Mouse (Mus musculus): Measurements from ENCODE around the gene Arsg. TPM values are rescaled to one million over a fixed set of nuclear protein-coding genes. Genes with fewer than 3 reads are reported as not detected.

Gene Arsg
- polyA plus RNA-seq, 1 experiment from 2014 or later = 2.7 TPM

DNA sequence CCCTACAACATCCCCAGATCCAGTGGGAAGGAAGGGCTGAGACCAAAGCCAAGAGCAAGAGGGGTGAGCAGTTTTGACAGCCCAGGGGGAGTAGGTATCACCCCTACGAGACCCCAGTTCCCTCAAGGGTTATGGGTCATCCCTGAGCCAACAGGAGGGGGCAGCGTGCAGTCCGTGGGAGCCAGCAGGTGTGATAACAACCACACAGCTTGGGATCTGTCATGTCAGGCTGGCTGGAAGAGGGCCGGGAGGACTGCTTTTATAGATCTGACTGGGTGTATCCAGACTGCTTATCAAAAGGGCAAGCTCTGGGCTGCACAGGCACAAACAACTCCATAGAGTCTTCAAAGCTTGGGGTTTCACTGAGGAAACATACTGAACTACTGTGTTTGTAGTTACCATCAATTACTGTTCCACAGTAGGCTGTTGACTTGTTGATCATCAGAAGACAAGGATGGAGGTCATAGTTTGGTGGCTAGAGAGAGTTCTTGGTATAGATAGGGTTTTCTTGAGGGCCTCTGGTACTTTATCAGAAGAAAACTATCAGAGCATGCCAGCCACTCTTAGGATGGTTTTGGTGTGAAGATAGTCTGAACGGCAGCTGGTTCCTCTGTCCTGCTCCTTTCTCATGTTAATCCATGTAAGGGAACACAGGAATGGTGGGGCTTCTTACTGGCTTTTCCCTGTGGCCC, 76.6 kb downstream of the Arsg start:
- Histone ChIP-seq H3K27ac (ENCODE audit: low read depth, low read length) (no peak overlapping the region), H3K4me1 (replicated peaks; ENCODE audit: control insufficient read depth, insufficient read depth, low read length) (no peaks in the 10 kb centered on the region), H3K4me3 (ENCODE audit: low read depth, low read length) (no peak overlapping the region), H3K9ac (ENCODE audit: low read length) (no peak overlapping the region), H3K36me3 (ENCODE audit: control insufficient read depth, insufficient read depth, low read length) (no peaks in the 10 kb centered on the region), H3K27me3 (ENCODE audit: control insufficient read depth, insufficient read depth, low read length) (no peaks in the 10 kb centered on the region), H3K4me2 (ENCODE audit: low read depth, low read length, severe bottlenecking) (no peak overlapping the region), H3K9me3 (ENCODE audit: control insufficient read depth, low read length) (no peaks in the 10 kb centered on the region)
- WGBS = 80% methylated on average over 5 of the region's 5 CpGs
- ATAC-seq (replicated peaks; ENCODE audit: low FRiP score) (no peak), DNase-seq (ENCODE audit: low spot score) (no peak)

- DNase-seq (ENCODE audit: low spot score) (no peak), ATAC-seq (replicated peaks; ENCODE audit: low FRiP score) (no peak)
- 78% methylated on average over 4 of the region's 4 CpGs for WGBS
- H3K4me1 ChIP-seq (replicated peaks; ENCODE audit: control insufficient read depth, insufficient read depth, low read length) = no peaks in the 10 kb centered on the region
- H3K9ac ChIP-seq (ENCODE audit: low read length) = no peak overlapping the region
- no peak overlapping the region for H3K4me3 ChIP-seq (ENCODE audit: low read depth, low read length)
- H3K36me3 ChIP-seq (ENCODE audit: control insufficient read depth, insufficient read depth, low read length) = no peaks in the 10 kb centered on the region
- no peak overlapping the region for H3K27ac ChIP-seq (ENCODE audit: low read depth, low read length)
- H3K27me3 ChIP-seq (ENCODE audit: control insufficient read depth, insufficient read depth, low read length) = no peaks in the 10 kb centered on the region
- no peak overlapping the region for H3K4me2 ChIP-seq (ENCODE audit: low read depth, low read length, severe bottlenecking)
- no peaks in the 10 kb centered on the region for H3K9me3 ChIP-seq (ENCODE audit: control insufficient read depth, low read length)
Observed at GRCm38 (mm10) chr11:109553921-109554320, 80.7 kb downstream of the Arsg start.

GRCm38 (mm10) chr11:109554443-109554842, 81.3 kb downstream of the Arsg start:
- Histone ChIP-seq H3K27me3 (ENCODE audit: control insufficient read depth, insufficient read depth, low read length) (no peaks in the 10 kb centered on the region), H3K36me3 (ENCODE audit: control insufficient read depth, insufficient read depth, low read length) (no peaks in the 10 kb centered on the region), H3K9me3 (ENCODE audit: control insufficient read depth, low read length) (no peaks in the 10 kb centered on the region), H3K4me3 (ENCODE audit: low read depth, low read length) (no peak overlapping the region), H3K4me2 (ENCODE audit: low read depth, low read length, severe bottlenecking) (no peak overlapping the region), H3K9ac (ENCODE audit: low read length) (no peak overlapping the region), H3K4me1 (replicated peaks; ENCODE audit: control insufficient read depth, insufficient read depth, low read length) (no peaks in the 10 kb centered on the region), H3K27ac (ENCODE audit: low read depth, low read length) (no peak overlapping the region)
- DNase-seq (ENCODE audit: low spot score) (no peak), ATAC-seq (replicated peaks; ENCODE audit: low FRiP score) (no peak)
- whole genome bisulfite sequencing = 54% methylated on average over 3 of the region's 3 CpGs

DNA sequence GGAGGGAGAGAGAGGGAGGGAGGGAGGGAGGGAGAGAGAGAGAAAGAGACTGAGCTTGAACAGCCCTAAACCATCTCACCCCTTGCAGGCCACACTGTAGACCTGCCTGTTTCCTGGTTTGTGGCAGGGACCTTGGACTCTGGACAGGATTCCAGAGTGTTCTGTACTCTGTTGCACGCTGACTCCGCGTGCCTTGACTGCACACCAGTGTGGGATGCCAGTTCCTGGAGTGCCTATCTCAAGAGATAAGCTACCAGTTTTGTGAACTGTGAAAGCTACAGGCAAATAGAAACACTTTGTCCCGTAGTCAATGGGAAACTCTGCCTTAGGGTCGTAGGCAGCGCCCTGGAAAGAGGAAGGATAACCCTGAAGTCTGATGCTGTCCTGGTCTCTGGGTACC, 83.0 kb downstream of the Arsg start:
- no peaks in the 10 kb centered on the region for H3K27me3 ChIP-seq (ENCODE audit: control insufficient read depth, insufficient read depth, low read length)
- H3K4me3 ChIP-seq (ENCODE audit: low read depth, low read length) = no peak overlapping the region
- H3K4me2 ChIP-seq (ENCODE audit: low read depth, low read length, severe bottlenecking) = no peak overlapping the region
- H3K36me3 ChIP-seq (ENCODE audit: control insufficient read depth, insufficient read depth, low read length) = no peaks in the 10 kb centered on the region
- no peak overlapping the region for H3K27ac ChIP-seq (ENCODE audit: low read depth, low read length)
- no peak overlapping the region for H3K9ac ChIP-seq (ENCODE audit: low read length)
- H3K4me1 ChIP-seq (replicated peaks; ENCODE audit: control insufficient read depth, insufficient read depth, low read length) = no peaks in the 10 kb centered on the region
- WGBS = 89% methylated on average over 6 of the region's 6 CpGs
- no peaks in the 10 kb centered on the region for H3K9me3 ChIP-seq (ENCODE audit: control insufficient read depth, low read length)
- DNase-seq (ENCODE audit: low spot score) = no peak
- ATAC-seq (replicated peaks; ENCODE audit: low FRiP score) = no peak

DNA sequence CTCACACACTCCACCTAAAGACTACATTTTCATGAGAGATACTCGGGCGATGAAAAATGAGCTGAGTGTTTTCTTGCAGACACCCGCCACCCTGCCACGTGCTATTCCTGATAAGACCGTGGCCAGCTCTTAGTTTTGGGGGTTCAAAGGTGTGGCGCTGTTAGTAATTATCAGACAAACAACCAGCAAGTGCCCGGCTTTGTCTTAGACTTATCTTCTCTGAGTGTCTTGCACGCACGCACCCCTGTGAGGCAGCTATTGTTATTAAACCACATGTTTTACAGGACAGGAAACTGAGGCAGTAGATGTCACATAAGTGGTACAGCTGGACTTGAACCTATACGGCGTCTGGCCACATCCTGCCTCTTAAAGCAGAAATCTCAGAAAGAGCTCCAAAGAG, 84.2 kb downstream of the Arsg start:
- Histone ChIP-seq H3K9me3 (ENCODE audit: control insufficient read depth, low read length) (no peaks in the 10 kb centered on the region), H3K4me3 (ENCODE audit: low read depth, low read length) (no peak overlapping the region), H3K4me1 (replicated peaks; ENCODE audit: control insufficient read depth, insufficient read depth, low read length) (no peaks in the 10 kb centered on the region), H3K36me3 (ENCODE audit: control insufficient read depth, insufficient read depth, low read length) (no peaks in the 10 kb centered on the region), H3K4me2 (ENCODE audit: low read depth, low read length, severe bottlenecking) (no peak overlapping the region), H3K27ac (ENCODE audit: low read depth, low read length) (no peak overlapping the region), H3K27me3 (ENCODE audit: control insufficient read depth, insufficient read depth, low read length) (no peaks in the 10 kb centered on the region), H3K9ac (ENCODE audit: low read length) (no peak overlapping the region)
- no peak for DNase-seq (ENCODE audit: low spot score)
- 85% methylated on average over 11 of the region's 11 CpGs for WGBS
- ATAC-seq (replicated peaks; ENCODE audit: low FRiP score) = no peak

GRCm38 (mm10) chr11:109559241-109559640, 86.1 kb downstream of the Arsg start:
- no peak overlapping the region for H3K4me3 ChIP-seq (ENCODE audit: low read depth, low read length)
- no peaks in the 10 kb centered on the region for H3K27me3 ChIP-seq (ENCODE audit: control insufficient read depth, insufficient read depth, low read length)
- no peak overlapping the region for H3K27ac ChIP-seq (ENCODE audit: low read depth, low read length)
- H3K4me1 ChIP-seq (replicated peaks; ENCODE audit: control insufficient read depth, insufficient read depth, low read length) = no peaks in the 10 kb centered on the region
- no peaks in the 10 kb centered on the region for H3K9me3 ChIP-seq (ENCODE audit: control insufficient read depth, low read length)
- H3K36me3 ChIP-seq (ENCODE audit: control insufficient read depth, insufficient read depth, low read length) = no peaks in the 10 kb centered on the region
- H3K4me2 ChIP-seq (ENCODE audit: low read depth, low read length, severe bottlenecking) = no peak overlapping the region
- H3K9ac ChIP-seq (ENCODE audit: low read length) = no peak overlapping the region
- ATAC-seq (replicated peaks; ENCODE audit: low FRiP score) = no peak
- no peak for DNase-seq (ENCODE audit: low spot score)
- WGBS = 94% methylated on average over 12 of the region's 12 CpGs

- no peak overlapping the region for H3K9ac ChIP-seq (ENCODE audit: low read length)
Observed at GRCm38 (mm10) chr11:109560793-109561257, 87.7 kb downstream of the Arsg start.

GRCm38 (mm10) chr11:109561445-109561844, 88.3 kb downstream of the Arsg start:
- DNase-seq (ENCODE audit: low spot score) (no peak), ATAC-seq (replicated peaks; ENCODE audit: low FRiP score) (no peak)
- Histone ChIP-seq H3K27ac (ENCODE audit: low read depth, low read length) (no peak overlapping the region), H3K4me1 (replicated peaks; ENCODE audit: control insufficient read depth, insufficient read depth, low read length) (no peaks in the 10 kb centered on the region), H3K9me3 (ENCODE audit: control insufficient read depth, low read length) (no peaks in the 10 kb centered on the region), H3K36me3 (ENCODE audit: control insufficient read depth, insufficient read depth, low read length) (no peaks in the 10 kb centered on the region), H3K9ac (ENCODE audit: low read length) (no peak overlapping the region), H3K4me3 (ENCODE audit: low read depth, low read length) (no peak overlapping the region), H3K4me2 (ENCODE audit: low read depth, low read length, severe bottlenecking) (no peak overlapping the region), H3K27me3 (ENCODE audit: control insufficient read depth, insufficient read depth, low read length) (no peaks in the 10 kb centered on the region)
- 78% methylated on average over 3 of the region's 3 CpGs for WGBS

More at GRCm38 (mm10) chr11:109560793-109561257, 87.7 kb downstream of the Arsg start:
- H3K4me3 ChIP-seq (ENCODE audit: low read depth, low read length) = no peak overlapping the region
- no peaks in the 10 kb centered on the region for H3K27me3 ChIP-seq (ENCODE audit: control insufficient read depth, insufficient read depth, low read length)
- H3K4me1 ChIP-seq (replicated peaks; ENCODE audit: control insufficient read depth, insufficient read depth, low read length) = no peaks in the 10 kb centered on the region
- no peak overlapping the region for H3K27ac ChIP-seq (ENCODE audit: low read depth, low read length)
- H3K9me3 ChIP-seq (ENCODE audit: control insufficient read depth, low read length) = no peaks in the 10 kb centered on the region
- 44% methylated on average over 9 of the region's 9 CpGs for WGBS
- no peak for ATAC-seq (replicated peaks; ENCODE audit: low FRiP score)
- no peaks in the 10 kb centered on the region for H3K36me3 ChIP-seq (ENCODE audit: control insufficient read depth, insufficient read depth, low read length)
- DNase-seq (ENCODE audit: low spot score) = no peak
- no peak overlapping the region for H3K4me2 ChIP-seq (ENCODE audit: low read depth, low read length, severe bottlenecking)

DNA sequence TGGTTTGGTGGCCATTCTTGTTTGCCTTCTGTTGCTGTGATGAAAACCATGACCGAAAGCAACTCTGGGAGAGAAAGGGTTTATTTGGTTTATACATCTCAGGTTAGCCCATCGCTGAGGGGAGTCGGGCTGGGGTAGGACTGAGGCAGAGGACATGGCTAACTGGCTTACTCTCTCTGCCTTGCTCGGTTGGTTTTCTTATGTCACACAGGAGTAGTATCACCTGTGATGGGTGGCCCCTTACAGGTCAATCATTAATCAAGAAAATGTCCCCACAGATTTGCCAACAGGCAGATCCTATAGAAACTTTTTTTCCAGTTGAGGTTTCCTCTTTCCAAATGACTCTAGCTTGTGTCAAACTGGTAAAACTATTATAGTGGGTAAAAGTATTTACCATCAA, 90.5 kb downstream of the Arsg start:
- DNase-seq (ENCODE audit: low spot score) = no peak

More for the DNA sequence above, 90.5 kb downstream of the Arsg start:
- no peak for ATAC-seq (replicated peaks; ENCODE audit: low FRiP score)
- H3K27ac ChIP-seq (ENCODE audit: low read depth, low read length) = no peak overlapping the region
- H3K27me3 ChIP-seq (ENCODE audit: control insufficient read depth, insufficient read depth, low read length) = no peaks in the 10 kb centered on the region
- 92% methylated on average over 4 of the region's 4 CpGs for WGBS
- no peak overlapping the region for H3K9ac ChIP-seq (ENCODE audit: low read length)
- H3K4me3 ChIP-seq (ENCODE audit: low read depth, low read length) = no peak overlapping the region
- no peaks in the 10 kb centered on the region for H3K9me3 ChIP-seq (ENCODE audit: control insufficient read depth, low read length)
- no peak overlapping the region for H3K4me2 ChIP-seq (ENCODE audit: low read depth, low read length, severe bottlenecking)
- H3K36me3 ChIP-seq (ENCODE audit: control insufficient read depth, insufficient read depth, low read length) = no peaks in the 10 kb centered on the region
- H3K4me1 ChIP-seq (replicated peaks; ENCODE audit: control insufficient read depth, insufficient read depth, low read length) = no peaks in the 10 kb centered on the region
